Mouse (Mus musculus): ENCODE data around the gene Gm13040. TPM values are rescaled to one million over a fixed set of nuclear protein-coding genes. Genes with fewer than 3 reads are reported as not detected.
"Not testable (repeated sequence)": the region's sequence is repeated elsewhere in the genome, so short reads cannot be mapped to it uniquely, and the experiment has no call there.

Gm13040 gene
- polyA plus RNA-seq (2014; fragmentation: Nextera tagmentation; extraction: Ambion mirVana), result not detected in 2 replicates

GRCm38 (mm10) chr4:143535654-143536053 lies at the start of gene Gm13040:
TSS of gene Gm13040 (plus strand) at chr4:143535954.
- not testable (repeated sequence) for H3K4me1 ChIP-seq (ENCODE audit: control insufficient read depth, insufficient read depth, low read length); H3K9ac ChIP-seq (ENCODE audit: low read depth, low read length); H3K27ac ChIP-seq (ENCODE audit: low read depth, low read length); H3K4me3 ChIP-seq (ENCODE audit: low read depth, low read length); ATAC-seq (replicated peaks; ENCODE audit: insufficient number of reproducible peaks, low FRiP score, low TSS enrichment); H3K4me2 ChIP-seq; H3K9me3 ChIP-seq (replicated peaks; ENCODE audit: control insufficient read depth, low read length); H3K36me3 ChIP-seq (ENCODE audit: control insufficient read depth, insufficient read depth, low read length); H3K27me3 ChIP-seq (ENCODE audit: control insufficient read depth, insufficient read depth, low read length)
- no CpG with 5 or more reads among the region's 3 CpGs for WGBS (ENCODE audit: insufficient replicate concordance)

- Histone ChIP-seq H3K4me1 (ENCODE audit: control insufficient read depth, insufficient read depth, low read length) (no peaks in the 10 kb centered on the region), H3K36me3 (ENCODE audit: control insufficient read depth, insufficient read depth, low read length) (no peaks in the 10 kb centered on the region), H3K4me3 (ENCODE audit: low read depth, low read length) (no peak within 1 kb of the TSS), H3K4me2 (no peak within 1 kb of the TSS), H3K27ac (ENCODE audit: low read depth, low read length) (no peak within 1 kb of the TSS), H3K9me3 (replicated peaks; ENCODE audit: control insufficient read depth, low read length) (no peaks in the 10 kb centered on the region), H3K9ac (ENCODE audit: low read depth, low read length) (no peak within 1 kb of the TSS), H3K27me3 (ENCODE audit: control insufficient read depth, insufficient read depth, low read length) (no peaks in the 10 kb centered on the region)
- 68% methylated on average over 3 of the region's 3 CpGs for WGBS (ENCODE audit: insufficient replicate concordance)
- ATAC-seq (replicated peaks; ENCODE audit: insufficient number of reproducible peaks, low FRiP score, low TSS enrichment), result no peak
Measured at GRCm38 (mm10) chr4:143511043-143511442, 24.7 kb upstream of the Gm13040 start, which contains the start of gene Gm13043. TSS of gene Gm13043 (plus strand) at chr4:143511343.

- H3K4me3 ChIP-seq (ENCODE audit: low read depth, low read length); H3K36me3 ChIP-seq (ENCODE audit: control insufficient read depth, insufficient read depth, low read length); H3K9ac ChIP-seq (ENCODE audit: low read depth, low read length); H3K4me2 ChIP-seq; ATAC-seq (replicated peaks; ENCODE audit: insufficient number of reproducible peaks, low FRiP score, low TSS enrichment); H3K9me3 ChIP-seq (replicated peaks; ENCODE audit: control insufficient read depth, low read length); H3K4me1 ChIP-seq (ENCODE audit: control insufficient read depth, insufficient read depth, low read length); H3K27me3 ChIP-seq (ENCODE audit: control insufficient read depth, insufficient read depth, low read length); H3K27ac ChIP-seq (ENCODE audit: low read depth, low read length): not testable (repeated sequence)
- WGBS (ENCODE audit: insufficient replicate concordance), result no CpG with 5 or more reads among the region's 3 CpGs
Measured at GRCm38 (mm10) chr4:143551400-143551799, 15.6 kb downstream of the Gm13040 start, which contains the start of the genes BC080695 and Gm13057. TSS of gene BC080695 (plus strand) at chr4:143551700. TSS of gene Gm13057 (plus strand) at chr4:143551709.

Other genes starting within 250 kb of the Gm13040 start
- 28.4 and 29.1 TPM in 2 replicates for gene Pdpn, start 236.4 kb upstream of the Gm13040 start, polyA plus RNA-seq (2014; fragmentation: Nextera tagmentation; extraction: Ambion mirVana)
- 0.23 TPM in 1 of 2 replicates, not detected in the other for gene Lrrc38, start 186.2 kb upstream of the Gm13040 start, polyA plus RNA-seq (2014; fragmentation: Nextera tagmentation; extraction: Ambion mirVana)
- not detected in 2 replicates for gene Pramel1, start 141.5 kb upstream of the Gm13040 start, polyA plus RNA-seq (2014; fragmentation: Nextera tagmentation; extraction: Ambion mirVana)
- gene Pramef8, start 123.5 kb upstream of the Gm13040 start, polyA plus RNA-seq (2014; fragmentation: Nextera tagmentation; extraction: Ambion mirVana), result 13.6 and 13.7 TPM in 2 replicates
- not detected in 2 replicates for gene Oog4, start 85.6 kb upstream of the Gm13040 start, polyA plus RNA-seq (2014; fragmentation: Nextera tagmentation; extraction: Ambion mirVana)
- not detected in 2 replicates for gene Gm13043, start 24.6 kb upstream of the Gm13040 start, polyA plus RNA-seq (2014; fragmentation: Nextera tagmentation; extraction: Ambion mirVana)
- gene BC080695, start 15.7 kb downstream of the Gm13040 start, polyA plus RNA-seq (2014; fragmentation: Nextera tagmentation; extraction: Ambion mirVana), result not detected in 2 replicates
- gene Gm13057, start 15.8 kb downstream of the Gm13040 start, polyA plus RNA-seq (2014; fragmentation: Nextera tagmentation; extraction: Ambion mirVana), result not detected in 2 replicates
- not detected in 2 replicates for gene Gm13083, start 79.0 kb downstream of the Gm13040 start, polyA plus RNA-seq (2014; fragmentation: Nextera tagmentation; extraction: Ambion mirVana)
- not detected in 2 replicates for gene Gm13088, start 121.3 kb downstream of the Gm13040 start, polyA plus RNA-seq (2014; fragmentation: Nextera tagmentation; extraction: Ambion mirVana)
- not detected in 2 replicates for gene Gm13089, start 166.8 kb downstream of the Gm13040 start, polyA plus RNA-seq (2014; fragmentation: Nextera tagmentation; extraction: Ambion mirVana)
- gene Gm13078, start 183.5 kb downstream of the Gm13040 start, polyA plus RNA-seq (2014; fragmentation: Nextera tagmentation; extraction: Ambion mirVana), result not detected in 2 replicates

Measured in heart, embryonic 11.5 days (tissue).